Mouse (Mus musculus): ENCODE measurements at regions not wholly inside any gene's neighbourhood (a gene's known extent, or its start where the extent isn't known, plus 50 kb on each side); places are given as distances from the start of the nearest gene placed in this dataset.
A peak's percentile ranks its signal among the peaks of the same experiment; 100 is the strongest.

DNA sequence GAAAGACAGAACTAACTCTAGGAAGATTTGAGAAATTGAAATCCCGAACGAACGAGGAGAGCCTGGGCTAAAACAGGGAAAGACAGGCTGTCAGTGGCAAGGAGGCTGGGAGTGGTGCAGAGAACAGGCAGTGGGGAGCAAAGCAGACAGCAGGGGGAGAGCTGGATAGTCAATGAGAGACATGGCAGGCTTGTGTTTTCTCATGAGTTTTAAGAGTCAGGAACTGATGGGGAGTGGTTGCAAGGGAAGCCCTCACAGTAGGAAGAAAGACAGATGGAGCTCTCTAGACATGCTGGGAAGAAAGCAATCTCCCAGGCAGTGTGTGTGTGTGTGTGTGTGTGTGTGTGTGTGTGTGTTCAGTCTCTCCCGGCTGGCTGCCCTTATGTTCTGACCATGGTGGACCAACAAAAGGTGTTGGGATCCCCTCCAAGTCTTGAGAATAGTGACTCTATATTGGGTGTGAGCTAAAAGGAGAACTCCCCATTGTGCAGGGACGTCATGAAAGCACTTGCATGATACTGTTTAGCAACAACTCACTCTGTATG is 577.9 kb downstream of the Plcl1 start:
- peak in 1 of 2 experiments; percentile 13 for DNase-seq (ENCODE audit: low spot score in 2 of 2)

DNA sequence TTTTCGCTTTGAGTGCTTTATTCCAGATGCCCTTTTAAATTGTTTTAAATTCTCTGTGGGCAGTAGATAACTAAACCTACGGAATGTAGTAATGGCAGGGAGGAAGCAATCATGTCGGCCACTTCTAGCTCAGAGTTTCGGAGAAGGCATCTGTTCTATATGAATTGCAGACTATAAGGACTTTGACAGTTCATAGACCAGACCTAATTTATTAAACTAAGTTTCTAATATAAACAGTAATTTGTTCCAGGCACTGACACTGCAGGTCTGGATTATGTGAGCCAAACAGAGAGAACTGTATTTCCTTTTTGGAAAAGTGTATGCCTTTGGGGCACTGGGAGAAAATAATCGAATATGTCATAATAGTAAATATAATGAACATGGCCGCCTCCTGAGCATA is 591.4 kb downstream of the Plcl1 start:
- DNase-seq (ENCODE audit: low spot score in 2 of 2): no peak

Measured in left cerebral cortex, adult 8-10 months (tissue).